Comparison of ENCODE assay signal across 31 mouse cellular contexts in the genomic region with DNA sequence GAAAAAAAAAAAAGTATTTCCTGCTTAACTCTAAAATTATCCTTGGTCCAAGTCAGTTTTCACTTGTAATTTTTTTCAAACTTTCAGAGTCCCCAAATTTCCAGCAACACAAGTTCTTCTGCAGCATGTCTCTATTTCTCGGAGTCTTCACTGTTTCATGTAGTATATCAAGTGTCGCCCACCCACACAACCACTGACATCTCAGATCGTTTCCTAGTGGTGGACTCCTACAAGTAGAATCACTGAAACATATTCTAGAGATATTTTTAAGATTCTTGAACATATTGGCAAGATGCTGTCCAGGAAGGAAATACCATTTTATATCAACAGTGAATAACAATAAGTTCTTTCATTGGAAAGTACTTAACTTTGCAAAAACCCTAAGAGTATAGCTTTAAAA.
DNase-seq lines count a peak whose midpoint lies in the region; ATAC-seq lines count a peak whose summit lies in the region.
"Had no signal": no experiment of that assay in that cellular context is flagged by ENCODE, and none has a peak within 500 bp of the region (broad histone marks: within the 10 kb centered on the region; RNA-seq: fewer than 3 reads in every experiment).

No protein-coding gene starts in this region.

- H3K4me2 ChIP-seq in intestine, embryonic 15.5 days (replicated peaks) = no peak overlapping the region
- H3K4me2 ChIP-seq: embryonic facial prominence, embryonic 12.5 days; embryonic facial prominence, embryonic 15.5 days; heart, embryonic 12.5 days; heart, embryonic 15.5 days; hindbrain, embryonic 14.5 days had no signal

- no peak overlapping the region for H3K27ac ChIP-seq in intestine, embryonic 15.5 days
- H3K27ac ChIP-seq: embryonic facial prominence, embryonic 12.5 days; embryonic facial prominence, embryonic 15.5 days; gastrocnemius, adult 2 months; heart, embryonic 15.5 days; hindbrain, embryonic 14.5 days; hindbrain, postnatal 0 days had no signal

- no peaks in the 10 kb centered on the region for H3K36me3 ChIP-seq in intestine, embryonic 15.5 days
- H3K36me3 ChIP-seq: embryonic facial prominence, embryonic 12.5 days; embryonic facial prominence, embryonic 15.5 days; G1E; heart, embryonic 12.5 days; heart, embryonic 15.5 days had no signal

- 73% methylated on average over 3 of the region's 3 CpGs for WGBS in intestine, embryonic 15.5 days

- no peak for ATAC-seq in intestine, embryonic 15.5 days
- ATAC-seq: forebrain, embryonic 14.5 days; forebrain, postnatal 0 days; hindbrain, postnatal 0 days; inflammation-experienced regulatory T-cells, adult 6 months; Patski had no signal

- DNase-seq in frontal cortex, adult 2 months (ENCODE audit: extremely low spot score in 1 of 2, low spot score in 1 of 2) = peak; percentile 22 to 39
- DNase-seq in frontal cortex, postnatal 14 days (ENCODE audit: low spot score in 2 of 2) = no peak
- peak; percentile 7 to 15 for DNase-seq in left cerebral cortex, postnatal 14 days (ENCODE audit: low spot score in 2 of 2)
- no peak for DNase-seq in left cerebral cortex, adult 11 months (ENCODE audit: low spot score)
- peak; percentile 12 to 15 for DNase-seq in right cerebral cortex, adult 2 months (ENCODE audit: low spot score in 2 of 2)
- DNase-seq in right cerebral cortex, postnatal 25 days = no peak
- DNase-seq: adrenal gland, postnatal 10 days; adrenal gland, postnatal 36 days; B cell, adult 2 months; cerebellum, adult 11 months; cerebellum, adult 2 months; cerebellum, adult 9-11 months; cerebellum, postnatal 25 days; forebrain, postnatal 0 days; gastrocnemius, adult 2 months; gastrocnemius, postnatal 14 days; heart, adult 18-20 months; heart, postnatal 14 days; heart, postnatal 4 days had no signal

- H3K4me1 ChIP-seq in intestine, embryonic 15.5 days (replicated peaks) = no peaks in the 10 kb centered on the region
- H3K4me1 ChIP-seq: embryonic facial prominence, embryonic 12.5 days; embryonic facial prominence, embryonic 15.5 days had no signal

- no peaks in the 10 kb centered on the region for H3K27me3 ChIP-seq in intestine, embryonic 15.5 days (replicated peaks)
- H3K27me3 ChIP-seq: CH12.LX; embryonic facial prominence, embryonic 12.5 days; embryonic facial prominence, embryonic 15.5 days; heart, embryonic 12.5 days; heart, embryonic 15.5 days; Patski had no signal

- intact Hi-C loops in left cerebral cortex, postnatal 14 days (cut with DNase I) = no loop called here

- no peak overlapping the region for H3K9ac ChIP-seq in intestine, embryonic 15.5 days
- H3K9ac ChIP-seq: embryonic facial prominence, embryonic 12.5 days; embryonic facial prominence, embryonic 15.5 days; forebrain, postnatal 0 days; heart, embryonic 12.5 days; heart, embryonic 15.5 days; hindbrain, embryonic 14.5 days had no signal

- H3K4me3 ChIP-seq in intestine, embryonic 15.5 days (replicated peaks) = no peak overlapping the region
- H3K4me3 ChIP-seq: embryonic facial prominence, embryonic 12.5 days; embryonic facial prominence, embryonic 15.5 days; gastrocnemius, adult 2 months; heart, embryonic 12.5 days; heart, embryonic 15.5 days had no signal

- H3K9me3 ChIP-seq in intestine, embryonic 15.5 days = no peaks in the 10 kb centered on the region
- H3K9me3 ChIP-seq: embryonic facial prominence, embryonic 12.5 days; embryonic facial prominence, embryonic 15.5 days; G1E; heart, embryonic 15.5 days had no signal

Comparison
In these comparisons a context has a peak if more than half of its experiments do, and no peak if none do; other contexts are left out.
1. DNase-seq: peak in frontal cortex, adult 2 months (2 of 2), left cerebral cortex, postnatal 14 days (2 of 2) and right cerebral cortex, adult 2 months (2 of 2); none in frontal cortex, postnatal 14 days (0 of 2), left cerebral cortex, adult 11 months (single experiment) and right cerebral cortex, postnatal 25 days (single experiment).